Mouse (Mus musculus) thymus, postnatal 14 days (tissue): ENCODE data around the gene Gm17349.
"Not testable (repeated sequence)": the region's sequence is repeated elsewhere in the genome, so short reads cannot be mapped to it uniquely, and the experiment has no call there.

Source experiments
- DNase-seq: peaks from one replicate; pipeline ENCODE4 v3.0.0; 2021

Gene Gm17349

GRCm38 (mm10) chr15:99705440-99706048, at the start of gene Gm17349:
Gm17349 (minus strand) TSS chr15:99705490.
- peak; percentile 47 for DNase-seq

- no peak for DNase-seq
Measured at GRCm38 (mm10) chr15:99754204-99754603, 48.9 kb upstream of the Gm17349 start.

GRCm38 (mm10) chr15:99740229-99740628, 34.9 kb upstream of the Gm17349 start:
- DNase-seq, result no peak

- no peak for DNase-seq
Measured at GRCm38 (mm10) chr15:99736675-99737074, 31.4 kb upstream of the Gm17349 start.

- peak; percentile 100 for DNase-seq
Measured at GRCm38 (mm10) chr15:99735631-99736030, 30.3 kb upstream of the Gm17349 start.

- DNase-seq, result no peak
Measured at GRCm38 (mm10) chr15:99733186-99733585, 27.9 kb upstream of the Gm17349 start.

- DNase-seq, result no peak
Measured at GRCm38 (mm10) chr15:99731678-99732077, 26.4 kb upstream of the Gm17349 start.

GRCm38 (mm10) chr15:99731167-99731566, 25.9 kb upstream of the Gm17349 start:
- no peak for DNase-seq

GRCm38 (mm10) chr15:99729056-99729783, 23.9 kb upstream of the Gm17349 start:
- peak; percentile 45 for DNase-seq

- DNase-seq, result no peak
Measured at GRCm38 (mm10) chr15:99728211-99728610, 22.9 kb upstream of the Gm17349 start.

GRCm38 (mm10) chr15:99727525-99727924, 22.2 kb upstream of the Gm17349 start:
- no peak for DNase-seq

- not testable (repeated sequence) for DNase-seq
Measured at GRCm38 (mm10) chr15:99727039-99727438, 21.7 kb upstream of the Gm17349 start.

- DNase-seq, result no peak
Measured at GRCm38 (mm10) chr15:99726549-99726948, 21.3 kb upstream of the Gm17349 start.

- DNase-seq, result peak; percentile 92
Measured at GRCm38 (mm10) chr15:99725341-99726155, 20.3 kb upstream of the Gm17349 start, which contains the start of gene Cox14. Cox14 (plus strand) TSS chr15:99725618.

- DNase-seq, result peak; percentile 75
Measured at GRCm38 (mm10) chr15:99724292-99725021, 19.2 kb upstream of the Gm17349 start.

GRCm38 (mm10) chr15:99723515-99724291, 18.4 kb upstream of the Gm17349 start:
- DNase-seq, result no peak

- DNase-seq, result no peak
Measured at GRCm38 (mm10) chr15:99723120-99723514, 17.8 kb upstream of the Gm17349 start.

GRCm38 (mm10) chr15:99721921-99722743, 16.8 kb upstream of the Gm17349 start:
- no peak for DNase-seq

- DNase-seq, result no peak
Measured at GRCm38 (mm10) chr15:99719865-99720264, 14.6 kb upstream of the Gm17349 start.

GRCm38 (mm10) chr15:99718461-99719021, 13.3 kb upstream of the Gm17349 start:
- DNase-seq, result no peak
